Mouse (Mus musculus) lung, adult 2 months (tissue): ENCODE data around the gene 4930469K13Rik.

Experiments used
- CTCF ChIP-seq: fragments of 200-500 bp; IDR thresholded peaks from 2 replicates; pipeline ENCODE4 v1.5.1; 2011; ENCODE audit warnings: mild to moderate bottlenecking, low read length, control low read depth; ENCODE audit not compliant: insufficient read depth
- POLR2A ChIP-seq: fragments of 200-500 bp; IDR thresholded peaks from 2 replicates; pipeline ENCODE4 v1.6.1; 2011; ENCODE audit warnings: low read depth, mild to moderate bottlenecking, control low read depth, low read length, borderline replicate concordance; ENCODE audit errors: extremely low read depth

GRCm38 (mm10) chr11:34109260-34109659 is 10.9 kb upstream of the 4930469K13Rik start:
- TF ChIP-seq POLR2A, result no peak
- no peak for TF ChIP-seq CTCF
